Mouse (Mus musculus) lung, embryonic 16.5 days (tissue): ENCODE measurements around the gene Hist3h2a. TPM values are rescaled to one million over a fixed set of nuclear protein-coding genes. Genes with fewer than 3 reads are reported as not detected.

Experiments
- ATAC-seq: fragments of 200-750 bp; cut with Nextera tagmentation; 2 replicates; pipeline ENCODE4 v1.8.0; 2017; ENCODE audit warnings: low read depth, mild to moderate bottlenecking, moderate library complexity
- H3K27ac ChIP-seq: fragments of 300-500 bp; sonication (generic); 2 replicates; pipeline ENCODE4 v1.5.1; 2014; ENCODE audit warnings: mild to moderate bottlenecking, control low read depth, low read length
- H3K27me3 ChIP-seq: fragments of 300-500 bp; sonication (generic); 2 replicates; pipeline ENCODE4 v1.6.1; 2014; ENCODE audit warnings: low read depth, low read length, mixed read lengths; ENCODE audit not compliant: control insufficient read depth, insufficient read depth
- H3K36me3 ChIP-seq: fragments of 300-500 bp; sonication (generic); 2 replicates; pipeline ENCODE4 v1.6.1; 2014; ENCODE audit warnings: low read length; ENCODE audit not compliant: control insufficient read depth, insufficient read depth
- H3K4me1 ChIP-seq: fragments of 300-500 bp; sonication (generic); replicated peaks from 2 replicates; pipeline ENCODE4 v1.6.1; 2014; ENCODE audit warnings: low read length, mixed read lengths; ENCODE audit not compliant: control insufficient read depth, insufficient read depth
- H3K4me2 ChIP-seq: fragments of 300-500 bp; sonication (generic); 2 replicates; pipeline ENCODE4 v1.6.1; 2014; ENCODE audit warnings: low read depth, low read length, control low read depth
- H3K4me3 ChIP-seq: fragments of 300-500 bp; sonication (generic); 2 replicates; pipeline ENCODE4 v1.5.1; 2014; ENCODE audit warnings: mild to moderate bottlenecking, low read length, control low read depth
- H3K9ac ChIP-seq: fragments of 300-500 bp; sonication (generic); 2 replicates; pipeline ENCODE4 v1.6.1; 2014; ENCODE audit warnings: low read length, control low read depth
- H3K9me3 ChIP-seq: fragments of 300-500 bp; sonication (generic); 2 replicates; pipeline ENCODE4 v1.6.1; 2016; ENCODE audit warnings: low read length; ENCODE audit not compliant: control insufficient read depth
- WGBS: fragments of 180-500 bp; shearing (Covaris S2); extraction: QIAGEN DNeasy Blood & Tissue Kit; methylation state at CpG from one replicate; pipeline ENCODE4 v1.1.7; 2014; 5-methylcytosine and 5-hydroxymethylcytosine counted together
- polyA plus RNA-seq: library from polyadenylated mRNA; unstranded; fragments of >200 nt; fragmentation: Nextera tagmentation; extraction: Ambion mirVana; gene quantifications from 2 replicates; pipeline ENCODE4 v1.2.1, GENCODE M21; 2015

Gene Hist3h2a
- polyA plus RNA-seq, 1 experiment from 2014 or later, result 23.3 TPM

DNA sequence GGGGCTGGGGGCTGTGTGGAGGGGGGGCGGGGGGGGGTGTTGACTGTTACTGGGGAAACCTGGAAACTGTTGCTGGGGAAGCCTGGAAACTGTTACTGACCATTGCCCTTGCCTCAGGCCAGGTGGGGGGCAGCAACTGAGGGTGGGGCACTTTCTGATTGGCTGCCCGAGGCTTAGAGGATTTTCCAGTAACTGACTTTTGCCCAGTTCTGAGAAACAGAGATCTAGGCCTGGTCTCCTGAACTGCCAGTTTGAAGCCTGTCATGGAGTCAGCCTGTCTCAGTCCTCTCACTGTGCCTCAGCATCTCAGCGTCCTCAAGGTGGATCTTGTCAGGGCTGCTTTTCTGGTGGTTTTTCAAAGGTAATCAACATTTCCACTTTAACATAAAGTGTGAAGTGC lies 19.9 kb downstream of the Hist3h2a start:
- Histone ChIP-seq H3K9ac (no peak overlapping the region), H3K4me2 (no peak overlapping the region), H3K9me3 (no peaks in the 10 kb centered on the region), H3K4me3 (no peak overlapping the region), H3K27ac (no peak overlapping the region), H3K4me1 (peaks cover 15% of the 10 kb centered on the region), H3K27me3 (no peaks in the 10 kb centered on the region), H3K36me3 (no peaks in the 10 kb centered on the region)
- no peak for ATAC-seq
- WGBS, result 88% methylated on average over 3 of the region's 3 CpGs

DNA sequence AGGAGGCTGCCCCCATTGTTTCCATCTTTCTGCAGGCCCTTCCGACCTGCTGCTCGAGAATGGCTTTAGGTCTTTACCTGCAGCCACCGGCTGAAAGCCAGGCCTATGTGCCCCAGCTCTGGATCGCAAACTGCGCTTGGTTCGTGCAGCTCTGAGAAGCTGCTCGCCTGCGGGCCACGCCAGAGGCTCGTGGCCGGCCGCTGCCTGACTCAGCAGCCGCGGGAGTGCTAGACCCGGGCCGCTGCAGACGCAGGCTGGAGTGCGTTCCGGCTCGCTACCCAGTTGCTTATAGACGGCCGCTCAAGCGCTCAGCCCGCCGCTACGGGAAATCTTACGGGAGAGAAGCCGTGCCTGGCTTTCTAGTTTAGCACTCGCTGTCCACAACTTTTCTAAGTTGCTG lies 22.7 kb downstream of the Hist3h2a start:
- ATAC-seq, result no peak
- Histone ChIP-seq H3K4me3 (peak overlapping the region; percentile 98), H3K4me2 (peak overlapping the region; percentile 98), H3K9me3 (no peaks in the 10 kb centered on the region), H3K4me1 (peaks cover 25% of the 10 kb centered on the region), H3K36me3 (peaks cover 4% of the 10 kb centered on the region), H3K27ac (peak overlapping the region; percentile 75), H3K27me3 (no peaks in the 10 kb centered on the region), H3K9ac (peak overlapping the region; percentile 96)
- WGBS, result under 1% methylated on average over 29 of the region's 29 CpGs

DNA sequence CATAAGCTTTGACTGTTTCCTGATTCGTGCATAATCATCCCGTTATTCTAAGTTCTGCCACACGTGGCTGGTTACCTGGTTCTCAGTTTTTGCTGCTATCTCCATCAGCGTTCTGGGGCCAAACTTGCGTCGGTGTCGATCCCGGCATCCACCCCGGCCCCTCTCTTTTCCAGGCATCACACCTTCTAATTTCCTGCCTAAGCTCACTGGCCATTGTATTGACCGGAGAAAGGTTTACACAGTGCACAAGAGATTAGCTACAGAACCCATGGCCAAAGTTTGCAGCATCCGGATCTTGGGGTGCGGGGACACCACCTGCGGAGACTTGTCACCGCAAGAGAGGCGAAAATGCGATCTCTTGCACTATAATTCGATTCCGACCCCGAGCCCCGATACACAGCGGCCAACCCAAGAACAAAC lies 23.1 kb downstream of the Hist3h2a start:
- no peak for ATAC-seq
- Histone ChIP-seq H3K4me1 (peaks cover 25% of the 10 kb centered on the region), H3K9ac (peak overlapping the region; percentile 96), H3K4me3 (peak overlapping the region; percentile 98), H3K9me3 (no peaks in the 10 kb centered on the region), H3K27ac (peak overlapping the region; percentile 75), H3K4me2 (peak overlapping the region; percentile 98), H3K36me3 (peaks cover 9% of the 10 kb centered on the region), H3K27me3 (no peaks in the 10 kb centered on the region)
- under 1% methylated on average over 21 of the region's 21 CpGs for WGBS

DNA sequence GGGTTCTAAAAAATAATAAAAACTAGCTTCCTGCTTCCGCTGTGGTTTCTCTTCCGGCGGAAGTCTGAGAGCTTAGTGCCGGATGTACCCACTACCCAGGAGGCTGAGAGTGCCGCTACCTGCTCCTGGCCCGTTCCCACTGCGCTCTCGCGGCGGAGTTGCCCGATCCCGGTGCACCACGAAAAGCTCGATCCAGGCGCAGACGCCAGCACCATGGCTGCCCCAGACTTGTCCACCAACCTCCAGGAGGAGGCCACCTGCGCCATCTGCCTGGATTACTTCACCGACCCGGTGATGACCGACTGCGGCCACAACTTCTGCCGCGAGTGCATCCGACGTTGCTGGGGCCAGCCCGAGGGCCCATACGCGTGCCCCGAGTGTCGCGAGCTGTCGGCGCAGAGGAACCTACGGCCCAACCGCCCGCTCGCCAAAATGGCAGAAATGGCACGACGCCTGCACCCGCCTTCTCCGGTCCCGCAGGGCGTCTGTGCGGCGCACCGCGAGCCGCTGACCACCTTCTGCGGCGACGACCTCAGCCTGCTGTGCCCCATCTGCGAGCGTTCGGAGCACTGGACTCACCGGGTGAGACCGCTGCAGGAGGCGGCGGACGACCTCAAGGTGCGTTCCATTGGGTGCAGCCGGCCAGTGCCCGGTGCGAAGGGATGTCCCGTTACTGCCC lies 23.7 kb downstream of the Hist3h2a start, which contains the start of gene Trim11:
Gene Trim11, plus strand, starts transcription at position 67 of the 679 bp plus-strand sequence.
- H3K4me2 ChIP-seq, result peak within 1 kb of the TSS; percentile 98
- no peaks in the 10 kb centered on the region for H3K27me3 ChIP-seq
- H3K4me1 ChIP-seq, result peaks cover 25% of the 10 kb centered on the region
- peaks cover 10% of the 10 kb centered on the region for H3K36me3 ChIP-seq
- H3K4me3 ChIP-seq, result peak within 1 kb of the TSS; percentile 98
- no peaks in the 10 kb centered on the region for H3K9me3 ChIP-seq
- H3K27ac ChIP-seq, result peak within 1 kb of the TSS; percentile 75
- peak; percentile 75 for ATAC-seq
- under 1% methylated on average over 64 of the region's 64 CpGs for WGBS
- peak within 1 kb of the TSS; percentile 96 for H3K9ac ChIP-seq

DNA sequence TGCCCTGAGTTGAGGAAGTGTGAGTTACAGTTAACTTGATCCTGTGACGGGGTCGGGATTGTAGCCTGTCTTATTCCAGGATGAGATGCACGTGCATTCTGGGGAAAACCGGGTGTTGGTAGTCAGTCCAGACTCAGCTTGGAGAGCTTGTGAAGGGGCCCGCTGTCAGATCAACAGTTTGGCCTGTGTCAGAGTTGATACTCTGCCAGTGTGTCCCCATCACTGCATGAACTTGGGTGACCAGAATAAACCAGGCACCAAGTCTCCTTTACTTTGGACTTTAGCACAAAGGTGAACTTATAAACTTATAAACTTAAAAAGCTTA lies 24.2 kb downstream of the Hist3h2a start:
- ATAC-seq, result no peak; the same call in 1 of the 2 replicates

DNA sequence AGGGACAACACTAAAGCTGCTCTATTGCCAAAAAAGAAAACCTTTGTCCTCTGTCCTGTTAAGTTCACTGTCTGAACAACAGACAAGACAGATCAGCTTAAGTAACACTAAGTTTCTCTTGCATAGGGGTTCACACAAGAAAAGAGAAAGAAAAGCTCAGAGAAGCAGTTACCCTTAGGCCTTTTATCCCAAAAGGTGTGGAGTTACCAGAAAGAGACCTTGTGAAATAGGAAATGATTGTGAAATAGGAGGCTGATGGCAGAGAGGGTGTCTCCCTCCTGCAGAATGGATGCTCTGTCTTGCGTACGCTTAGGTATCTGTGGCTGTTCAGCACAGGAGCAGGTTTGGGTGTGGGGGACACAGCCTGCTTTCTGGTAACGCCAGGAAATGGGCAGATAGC lies 24.7 kb downstream of the Hist3h2a start:
- peak overlapping the region; percentile 98 for H3K4me3 ChIP-seq
- 68% methylated on average over 3 of the region's 3 CpGs for WGBS
- ATAC-seq, result no peak

More for the DNA sequence above, 24.2 kb downstream of the Hist3h2a start:
- no peaks in the 10 kb centered on the region for H3K9me3 ChIP-seq
- WGBS, result 2% methylated on average over 5 of the region's 5 CpGs
- peaks cover 25% of the 10 kb centered on the region for H3K4me1 ChIP-seq
- H3K4me3 ChIP-seq, result peak overlapping the region; percentile 98
- no peak overlapping the region for H3K27ac ChIP-seq
- no peaks in the 10 kb centered on the region for H3K27me3 ChIP-seq
- H3K36me3 ChIP-seq, result peaks cover 10% of the 10 kb centered on the region
- peak overlapping the region; percentile 96 for H3K9ac ChIP-seq
- H3K4me2 ChIP-seq, result peak overlapping the region; percentile 98

DNA sequence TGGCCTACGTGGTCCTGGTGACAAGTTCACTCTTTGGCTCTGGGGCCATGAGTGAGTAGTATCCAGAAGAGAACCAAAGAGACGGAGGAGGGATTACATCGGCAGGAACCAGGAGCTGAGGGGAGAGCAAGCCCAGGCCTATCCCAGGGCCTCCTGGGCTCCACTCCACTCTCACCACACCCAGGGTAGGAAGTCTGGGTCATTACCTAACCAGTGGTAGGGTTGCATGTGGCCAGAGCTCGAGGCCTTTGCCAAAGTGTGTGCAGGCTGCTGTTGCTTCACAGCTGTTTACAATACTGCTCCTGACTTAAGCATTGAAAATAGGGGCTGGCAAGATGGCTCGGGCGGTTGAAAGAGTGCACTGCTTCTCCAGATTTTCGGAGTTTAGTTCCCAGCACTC lies 25.2 kb downstream of the Hist3h2a start:
- peaks cover 11% of the 10 kb centered on the region for H3K36me3 ChIP-seq
- peaks cover 25% of the 10 kb centered on the region for H3K4me1 ChIP-seq
- H3K27me3 ChIP-seq, result no peaks in the 10 kb centered on the region
- no peak overlapping the region for H3K27ac ChIP-seq
- no peak for ATAC-seq
- H3K4me2 ChIP-seq, result peak overlapping the region; percentile 98
- H3K4me3 ChIP-seq, result peak overlapping the region; percentile 98
- WGBS, result 70% methylated on average over 7 of the region's 7 CpGs
- no peaks in the 10 kb centered on the region for H3K9me3 ChIP-seq
- peak overlapping the region; percentile 96 for H3K9ac ChIP-seq

More for the DNA sequence above, 24.7 kb downstream of the Hist3h2a start:
- H3K4me1 ChIP-seq, result peaks cover 25% of the 10 kb centered on the region
- peaks cover 10% of the 10 kb centered on the region for H3K36me3 ChIP-seq
- H3K27ac ChIP-seq, result no peak overlapping the region
- H3K9ac ChIP-seq, result peak overlapping the region; percentile 96
- H3K4me2 ChIP-seq, result peak overlapping the region; percentile 98
- no peaks in the 10 kb centered on the region for H3K9me3 ChIP-seq
- no peaks in the 10 kb centered on the region for H3K27me3 ChIP-seq

DNA sequence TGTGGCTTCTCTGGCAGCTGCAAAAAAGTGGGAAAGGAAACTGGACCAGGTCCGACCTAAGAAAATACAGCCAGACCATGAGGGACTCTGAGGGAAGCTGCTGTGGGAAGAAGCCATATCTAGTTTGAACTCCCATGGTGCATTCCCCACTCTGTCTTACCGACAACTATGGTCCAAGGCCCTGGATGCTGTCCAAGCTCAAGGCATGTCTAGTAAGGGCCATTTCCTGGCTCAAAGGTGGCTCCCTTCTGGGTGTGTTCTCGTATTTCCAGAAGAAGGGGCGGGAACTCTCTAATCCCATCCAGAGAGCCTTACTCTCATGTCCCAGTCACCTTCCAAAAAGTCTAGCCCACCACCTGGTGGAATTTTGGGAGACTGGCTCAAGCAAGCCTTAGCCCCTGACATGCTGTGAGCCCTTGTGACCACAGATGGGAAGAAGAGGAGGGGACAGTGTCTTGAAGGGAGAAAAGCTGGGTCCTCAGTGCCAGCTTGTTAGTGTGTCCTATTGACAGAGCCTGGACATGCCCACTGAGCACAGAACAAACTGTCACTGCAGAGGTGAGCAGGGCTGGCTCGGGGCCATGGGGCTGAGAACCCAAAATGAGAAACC lies 26.0 kb downstream of the Hist3h2a start:
- H3K27ac ChIP-seq, result no peak overlapping the region
- H3K9ac ChIP-seq, result no peak overlapping the region
- H3K4me2 ChIP-seq, result peak overlapping the region; percentile 22; the same call in 1 of the 2 replicates
- no peaks in the 10 kb centered on the region for H3K9me3 ChIP-seq
- peaks cover 25% of the 10 kb centered on the region for H3K4me1 ChIP-seq
- no peak for ATAC-seq
- no peaks in the 10 kb centered on the region for H3K27me3 ChIP-seq
- H3K36me3 ChIP-seq, result peaks cover 16% of the 10 kb centered on the region
- no peak overlapping the region for H3K4me3 ChIP-seq
- WGBS, result 45% methylated on average over 5 of the region's 5 CpGs

DNA sequence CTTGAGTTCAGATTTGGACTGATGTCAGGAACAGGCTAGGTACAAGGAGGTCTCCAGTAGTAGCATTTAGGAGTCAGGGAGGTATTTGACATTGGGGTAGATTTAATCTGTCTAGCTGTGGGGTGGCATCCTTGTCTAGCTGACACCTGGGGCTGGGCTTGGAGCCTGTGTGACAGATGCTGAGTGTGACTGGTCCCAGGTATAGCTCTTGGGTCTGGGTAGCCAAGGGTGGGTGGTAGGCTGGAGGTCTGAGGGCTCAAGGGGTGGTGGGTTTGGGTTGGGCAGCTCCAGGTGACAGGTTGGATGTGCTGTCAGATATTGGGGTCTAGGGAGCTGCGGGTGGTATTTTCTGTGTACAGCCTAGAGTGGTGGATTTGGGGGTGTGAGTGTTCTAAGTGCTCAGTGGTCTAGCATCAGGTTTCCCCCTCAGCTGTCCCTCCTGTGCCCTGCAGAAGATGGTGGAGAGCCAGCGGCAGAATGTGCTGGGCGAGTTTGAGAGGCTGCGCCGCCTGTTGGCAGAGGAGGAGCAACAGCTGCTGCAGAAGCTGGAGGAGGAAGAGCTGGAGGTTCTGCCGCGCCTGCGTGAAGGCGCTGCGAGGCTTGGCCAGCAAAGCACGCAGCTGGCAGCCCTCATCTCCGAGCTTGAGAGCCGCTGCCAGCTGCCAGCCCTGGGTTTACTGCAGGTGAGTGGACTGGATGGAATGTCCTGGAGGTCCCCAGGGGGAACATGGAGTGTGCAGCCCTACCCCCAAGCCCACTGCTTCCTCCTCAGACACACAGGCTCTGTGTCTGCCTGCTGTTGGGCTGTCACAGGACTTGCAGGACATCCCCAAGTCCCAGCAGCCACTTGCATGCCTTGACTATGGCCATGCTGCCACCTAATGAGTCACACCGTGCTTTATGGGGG lies 27.3 kb downstream of the Hist3h2a start:
- Histone ChIP-seq H3K9me3 (no peaks in the 10 kb centered on the region), H3K36me3 (peaks cover 19% of the 10 kb centered on the region), H3K27ac (no peak overlapping the region), H3K27me3 (no peaks in the 10 kb centered on the region), H3K4me1 (peaks cover 25% of the 10 kb centered on the region), H3K4me2 (no peak overlapping the region), H3K9ac (no peak overlapping the region), H3K4me3 (no peak overlapping the region)
- 46% methylated on average over 14 of the region's 14 CpGs for WGBS
- no peak for ATAC-seq
